Mouse (Mus musculus) layer of hippocampus, postnatal 10 days (tissue): ENCODE results near the gene Gabarap. TPM values are rescaled to one million over a fixed set of nuclear protein-coding genes. Genes with fewer than 3 reads are reported as not detected.

Experiments
- DNase-seq, 2 experiments: peaks; one replicate each; pipeline ENCODE4 v3.0.0; 2021; ENCODE audit warnings: low spot score in 2 of 2
- total RNA-seq, 2 experiments: library from RNA; stranded (reverse); gene quantifications; 2 replicates each; pipeline ENCODE4 v1.2.3; 2021

Gene Gabarap
- total RNA-seq, 2 experiments from 2014 or later, result 256 to 267 TPM

- DNase-seq, result no peak
Observed at GRCm38 (mm10) chr11:70019495-70020021, 28.6 kb downstream of the Gabarap start.

GRCm38 (mm10) chr11:70020022-70020631 is 29.2 kb downstream of the Gabarap start:
- DNase-seq, result peak; percentile 55 to 61

- peak; percentile 79 to 81 for DNase-seq
Observed at GRCm38 (mm10) chr11:70020731-70021263, 29.9 kb downstream of the Gabarap start.

GRCm38 (mm10) chr11:70021264-70022132 is 30.6 kb downstream of the Gabarap start:
- DNase-seq, result peak; percentile 99

- DNase-seq, result peak in 1 of 2 experiments; percentile 69
Observed at GRCm38 (mm10) chr11:70023481-70024150, 32.7 kb downstream of the Gabarap start.

GRCm38 (mm10) chr11:70024151-70024514 is 33.2 kb downstream of the Gabarap start:
- no peak for DNase-seq

- peak; percentile 48 to 63 for DNase-seq
Observed at GRCm38 (mm10) chr11:70026689-70027088, 35.7 kb downstream of the Gabarap start.

GRCm38 (mm10) chr11:70027397-70027796 is 36.5 kb downstream of the Gabarap start:
- DNase-seq, result peak; percentile 51 to 55

- DNase-seq, result no peak
Observed at GRCm38 (mm10) chr11:70028401-70029129, 37.6 kb downstream of the Gabarap start.

GRCm38 (mm10) chr11:70029130-70029801 is 38.3 kb downstream of the Gabarap start:
- peak; percentile 82 to 86 for DNase-seq

- DNase-seq, result no peak
Observed at GRCm38 (mm10) chr11:70029829-70030550, 39.0 kb downstream of the Gabarap start.

GRCm38 (mm10) chr11:70030651-70031320 is 39.8 kb downstream of the Gabarap start:
- DNase-seq, result no peak

- DNase-seq, result no peak
Observed at GRCm38 (mm10) chr11:70031321-70031670, 40.4 kb downstream of the Gabarap start.

GRCm38 (mm10) chr11:70038174-70038573 is 47.2 kb downstream of the Gabarap start:
- no peak for DNase-seq

- no peak for DNase-seq
Observed at GRCm38 (mm10) chr11:70039631-70040030, 48.7 kb downstream of the Gabarap start.

GRCm38 (mm10) chr11:70040184-70040583 is 49.2 kb downstream of the Gabarap start:
- DNase-seq, result no peak

GRCm38 (mm10) chr11:70042309-70043085 is 51.6 kb downstream of the Gabarap start:
- no peak for DNase-seq

GRCm38 (mm10) chr11:70043665-70044064 is 52.7 kb downstream of the Gabarap start:
- no peak for DNase-seq
